Mouse (Mus musculus) erythroblast, embryonic 14.5 days (primary cell): ENCODE measurements around the gene Gm30191.

ENCODE experiments used
- GATA1 ChIP-seq: IDR thresholded peaks from 2 replicates; pipeline ENCODE4 v1.6.1; 2012; ENCODE audit warnings: low read length, inconsistent platforms, mixed read lengths
- TAL1 ChIP-seq: IDR thresholded peaks from 3 replicates; pipeline ENCODE4 v1.6.1; 2012; ENCODE audit warnings: low read length, inconsistent platforms, mixed read lengths

DNA sequence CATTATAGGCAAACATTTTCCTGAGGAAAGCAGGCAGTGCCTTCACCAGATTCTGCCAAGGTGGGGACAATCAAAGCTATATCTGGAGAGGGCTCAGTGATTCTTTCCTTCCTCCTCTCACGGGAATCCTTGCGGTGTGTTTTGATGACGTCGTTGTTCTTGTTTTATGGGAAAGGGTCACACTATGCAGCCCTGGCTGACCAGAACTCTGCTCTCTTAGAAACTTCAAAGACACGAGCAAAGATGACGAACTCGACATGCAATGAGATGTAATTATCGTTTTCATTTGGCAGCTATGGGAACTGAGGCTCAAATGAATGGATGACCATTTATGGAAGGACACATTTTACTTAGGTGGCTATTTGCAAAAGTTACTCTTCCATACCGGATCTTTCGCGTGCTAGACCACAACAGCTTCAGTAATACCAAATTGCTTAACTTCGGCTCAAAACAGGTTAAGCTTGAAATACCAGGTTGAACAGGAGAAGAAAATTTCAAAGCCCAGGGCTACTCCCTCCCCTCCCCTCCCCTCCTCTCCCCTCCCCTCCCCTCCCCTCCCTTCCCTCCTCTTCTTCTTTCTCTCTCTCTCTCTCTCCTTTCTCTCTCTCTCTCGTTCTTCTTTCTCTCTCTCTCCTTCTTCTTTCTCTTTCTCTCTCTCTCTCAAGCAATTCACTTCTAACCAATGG, 26.1 kb downstream of the Gm30191 start:
- no peak for TF ChIP-seq GATA1
- no peak for TF ChIP-seq TAL1
